Mouse (Mus musculus) cerebellum, adult 2 months (tissue): ENCODE results near the gene Lamp5.

Experiments used
- CTCF ChIP-seq: fragments of 200-500 bp; IDR thresholded peaks from 2 replicates; pipeline ENCODE4 v1.5.1; 2011; ENCODE audit warnings: low read depth, mild to moderate bottlenecking, control low read depth, low read length, moderate library complexity, borderline replicate concordance; ENCODE audit not compliant: insufficient read depth
- POLR2A ChIP-seq: fragments of 200-500 bp; IDR thresholded peaks from 2 replicates; pipeline ENCODE4 v1.6.1; 2011; ENCODE audit warnings: low read length, control low read depth, borderline replicate concordance; ENCODE audit not compliant: insufficient read depth

GRCm38 (mm10) chr2:136058398-136058797 is 6.4 kb downstream of the Lamp5 start:
- TF ChIP-seq POLR2A (no peak), CTCF (no peak)
